Mouse (Mus musculus): ENCODE measurements around the gene Wdr1.

The Wdr1 gene

DNA sequence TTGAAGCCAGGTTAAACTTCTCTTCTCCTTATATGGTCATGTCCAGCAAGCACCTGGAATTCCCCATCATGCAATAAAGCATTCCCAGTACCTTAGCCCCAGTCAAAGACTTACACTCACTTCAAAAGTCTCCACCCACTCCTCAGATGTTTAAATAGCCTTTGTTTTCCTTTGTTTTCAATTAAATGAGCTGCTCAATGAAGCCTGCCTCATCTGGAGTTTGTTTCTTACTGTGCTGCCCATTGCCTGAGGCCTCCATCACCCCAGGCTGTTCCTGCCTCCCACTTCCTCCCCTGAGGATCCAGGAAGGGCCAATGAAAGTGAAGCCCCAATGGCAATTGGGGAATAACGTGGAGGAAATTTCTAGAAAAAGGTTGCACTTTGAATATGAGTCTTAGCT is 42.2 kb downstream of the Wdr1 start:
- no peak for TF ChIP-seq GATA4 (IDR thresholded peaks at IDR 0.05; ENCODE audit: insufficient replicate concordance, low read length)

DNA sequence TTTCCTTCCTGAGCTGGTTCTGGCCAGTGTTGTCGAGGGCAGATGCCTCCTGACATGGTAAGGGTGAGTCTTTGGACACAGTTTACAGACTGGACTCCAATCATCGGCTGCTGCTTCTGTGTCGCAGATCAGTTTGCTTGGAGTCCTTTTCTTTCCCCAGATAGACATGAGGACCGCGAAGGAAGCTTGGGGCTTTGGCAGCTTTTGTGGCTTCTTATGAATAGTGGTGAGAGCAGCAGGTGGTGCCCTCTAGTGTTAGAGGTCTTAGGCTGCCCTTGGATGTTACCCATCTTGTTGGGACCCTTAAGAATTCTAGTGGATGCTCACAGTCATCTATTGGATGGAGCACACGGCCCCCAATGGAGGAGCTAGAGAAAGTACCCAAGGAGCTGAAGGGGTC is 46.8 kb downstream of the Wdr1 start:
- TF ChIP-seq GATA4 (IDR thresholded peaks at IDR 0.05; ENCODE audit: insufficient replicate concordance, low read length), result no peak

DNA sequence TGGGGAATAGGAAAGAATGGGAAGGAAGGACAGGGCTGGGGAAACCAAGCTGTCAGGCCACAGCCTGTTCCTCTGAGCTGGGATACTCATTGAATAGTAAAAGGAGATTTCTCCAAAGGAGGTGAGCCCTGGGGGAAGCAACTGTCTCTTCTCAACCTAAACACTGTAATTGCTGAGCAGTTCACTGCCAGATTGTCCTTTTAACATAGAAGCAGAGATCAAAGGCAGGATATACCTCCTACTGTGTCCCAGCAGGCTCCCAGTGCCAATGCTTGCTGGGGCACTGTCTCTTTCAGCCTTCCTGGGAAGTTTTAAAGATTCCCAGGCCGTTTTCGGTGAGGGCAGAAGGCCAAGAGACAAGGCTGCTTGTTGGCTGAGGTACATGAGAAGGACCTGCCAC is 50.0 kb downstream of the Wdr1 start:
- no peak for TF ChIP-seq GATA4 (IDR thresholded peaks at IDR 0.05; ENCODE audit: insufficient replicate concordance, low read length)

DNA sequence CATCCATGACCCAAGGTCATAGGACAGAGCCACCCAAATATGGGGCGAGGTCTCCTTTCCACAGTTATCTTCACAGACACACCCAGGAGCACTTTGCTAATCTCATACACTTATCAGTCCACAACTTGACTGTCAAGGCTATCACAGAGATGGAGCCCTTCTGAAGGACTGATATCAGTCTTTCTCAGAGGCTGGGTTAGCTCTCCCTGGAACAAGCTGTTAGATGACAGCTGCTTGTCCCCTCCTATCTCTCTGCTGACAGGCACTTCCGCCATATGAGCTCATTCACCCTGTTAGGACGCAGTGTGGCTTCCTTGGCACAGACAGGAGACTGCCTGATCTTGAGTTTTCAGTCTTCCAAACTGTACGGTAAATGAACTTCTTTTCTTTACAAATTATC is 53.5 kb downstream of the Wdr1 start:
- TF ChIP-seq GATA4 (IDR thresholded peaks at IDR 0.05; ENCODE audit: insufficient replicate concordance, low read length), result no peak

DNA sequence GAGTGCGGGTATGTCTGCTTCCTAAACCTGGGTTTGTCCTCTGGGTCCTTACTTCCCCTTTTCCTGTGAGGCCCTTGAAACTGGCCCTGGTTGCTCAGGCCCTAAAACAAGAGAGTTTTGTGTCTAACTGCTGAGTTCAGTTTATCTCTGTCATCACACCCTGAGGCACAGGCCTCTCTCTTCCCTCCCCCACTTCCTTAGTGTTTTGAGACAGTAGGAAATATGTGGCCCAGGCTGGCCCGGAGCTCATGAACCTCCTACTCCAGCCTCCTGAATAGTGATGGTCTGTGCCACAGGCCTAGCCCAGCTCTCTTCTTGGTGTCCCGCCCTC is 57.6 kb downstream of the Wdr1 start:
- no peak for TF ChIP-seq GATA4 (IDR thresholded peaks at IDR 0.05; ENCODE audit: insufficient replicate concordance, low read length)

DNA sequence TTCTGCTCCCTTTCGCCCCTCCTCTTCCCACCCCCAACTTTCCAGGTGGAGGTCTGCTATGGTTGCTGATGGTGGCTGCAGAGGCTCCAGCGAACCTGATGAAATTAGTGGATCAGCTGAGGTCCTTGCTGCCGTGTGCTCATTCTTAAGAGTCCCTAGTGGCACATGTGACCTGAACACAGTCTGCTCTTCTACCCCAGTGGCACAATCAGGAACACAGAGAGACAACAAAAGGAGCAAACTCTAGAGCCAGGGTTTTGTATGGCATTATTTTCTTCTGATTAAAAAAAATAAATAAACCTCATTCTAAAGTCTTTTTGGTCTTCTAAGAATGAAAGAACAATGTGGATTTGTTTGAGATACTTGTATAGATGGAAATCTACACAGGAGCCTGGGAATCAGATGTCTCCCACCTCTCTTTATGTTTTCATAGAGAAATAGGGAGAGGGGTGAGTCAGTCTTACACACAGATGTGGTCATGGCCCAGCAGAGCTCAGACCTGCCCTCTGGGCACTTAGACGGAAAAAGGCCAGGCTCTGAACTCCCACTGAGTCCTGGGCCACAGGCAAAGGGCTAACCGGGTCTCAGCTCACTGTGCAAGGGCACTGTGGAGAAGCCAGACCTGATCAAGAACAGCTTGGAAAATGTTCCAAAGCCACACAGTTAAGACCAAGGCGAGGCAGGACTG is 58.1 kb downstream of the Wdr1 start:
- TF ChIP-seq GATA4 (IDR thresholded peaks at IDR 0.05; ENCODE audit: insufficient replicate concordance, low read length), result no peak

DNA sequence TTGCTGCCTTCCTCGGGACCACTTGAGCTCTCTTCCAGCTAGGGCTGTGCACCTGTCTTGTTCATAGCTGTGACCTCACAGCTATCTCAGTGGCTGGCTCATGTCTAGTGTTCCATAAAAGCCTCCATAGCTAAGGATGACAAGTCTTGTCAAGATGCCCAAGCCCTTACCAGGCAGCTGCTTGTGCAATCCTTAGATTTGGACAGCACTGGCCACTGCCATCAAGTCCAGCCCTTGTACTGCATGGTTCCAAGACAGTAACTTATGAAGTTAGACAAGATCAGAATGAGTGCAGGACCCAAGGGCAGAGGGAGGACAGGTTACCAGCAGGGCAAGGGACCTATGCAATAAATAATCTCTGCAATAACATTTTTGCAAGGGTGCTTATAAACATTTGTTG is 58.9 kb downstream of the Wdr1 start:
- TF ChIP-seq GATA4 (IDR thresholded peaks at IDR 0.05; ENCODE audit: insufficient replicate concordance, low read length), result no peak

DNA sequence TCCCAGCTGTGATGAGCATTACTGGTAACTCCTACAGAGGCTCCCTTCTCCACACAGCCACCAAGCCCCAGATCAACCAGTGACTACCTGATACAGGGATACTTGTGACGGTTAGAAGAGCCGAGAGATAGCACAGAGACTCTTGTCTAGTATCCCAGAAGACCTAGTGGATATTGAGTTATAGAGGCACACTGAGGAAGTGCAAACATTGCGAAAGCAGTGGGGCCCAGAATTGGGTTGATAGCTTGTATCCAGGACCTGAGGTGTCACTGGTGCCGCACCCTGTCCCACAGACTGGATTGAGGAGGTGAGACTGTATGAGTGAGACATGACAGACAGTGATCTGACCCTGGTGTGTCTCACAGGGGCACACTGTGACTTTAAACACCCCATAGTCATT is 60.0 kb downstream of the Wdr1 start, which contains the start of gene Slc2a9:
TSS of gene Slc2a9 (minus strand) at position 152 of the 400 bp plus-strand sequence.
- TF ChIP-seq GATA4 (IDR thresholded peaks at IDR 0.05; ENCODE audit: insufficient replicate concordance, low read length), result no peak

DNA sequence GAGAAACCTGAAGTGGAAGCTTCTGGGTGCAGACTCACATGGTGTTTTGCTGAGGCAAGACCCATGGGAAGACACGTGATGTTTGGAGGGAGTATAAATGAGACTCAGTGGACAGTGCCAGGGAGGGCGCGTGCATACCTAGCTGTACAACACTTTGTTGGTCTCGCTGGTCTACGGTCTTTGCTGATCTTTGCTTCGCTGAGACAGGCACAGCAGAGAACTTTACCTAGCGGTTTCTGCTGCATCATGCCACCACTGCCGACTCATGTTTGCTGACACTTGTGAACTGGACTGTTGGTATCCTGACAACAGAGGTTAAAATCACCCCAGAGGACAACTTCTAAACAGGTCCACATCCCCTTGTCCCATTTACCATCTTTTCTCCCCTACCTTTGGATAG is 63.0 kb downstream of the Wdr1 start:
- no peak for TF ChIP-seq GATA4 (IDR thresholded peaks at IDR 0.05; ENCODE audit: insufficient replicate concordance, low read length)

DNA sequence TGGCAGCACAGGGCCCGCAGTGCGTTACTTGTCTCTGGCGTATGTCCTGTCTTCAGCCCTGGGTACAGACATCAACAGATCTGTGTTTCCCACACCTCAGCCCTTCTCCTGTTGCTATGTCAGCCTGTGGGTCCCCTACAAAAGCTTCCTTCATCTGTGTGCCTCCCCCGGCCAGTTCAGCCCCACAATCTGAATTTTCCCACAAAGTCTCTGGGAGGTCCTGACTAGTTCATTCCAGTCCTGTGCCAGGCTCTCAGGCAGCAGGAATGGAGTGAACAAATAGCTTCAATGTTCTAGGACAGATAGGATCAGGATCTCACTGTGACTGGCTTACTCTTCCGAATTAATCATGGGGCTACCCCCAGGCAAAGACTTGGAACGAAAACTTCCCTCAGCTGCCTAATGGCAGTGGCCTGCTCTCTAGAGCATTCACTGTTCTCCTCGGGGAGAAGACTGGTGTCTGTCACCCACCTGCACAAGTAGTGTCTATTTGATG is 63.7 kb downstream of the Wdr1 start:
- no peak for TF ChIP-seq GATA4 (IDR thresholded peaks at IDR 0.05; ENCODE audit: insufficient replicate concordance, low read length)

DNA sequence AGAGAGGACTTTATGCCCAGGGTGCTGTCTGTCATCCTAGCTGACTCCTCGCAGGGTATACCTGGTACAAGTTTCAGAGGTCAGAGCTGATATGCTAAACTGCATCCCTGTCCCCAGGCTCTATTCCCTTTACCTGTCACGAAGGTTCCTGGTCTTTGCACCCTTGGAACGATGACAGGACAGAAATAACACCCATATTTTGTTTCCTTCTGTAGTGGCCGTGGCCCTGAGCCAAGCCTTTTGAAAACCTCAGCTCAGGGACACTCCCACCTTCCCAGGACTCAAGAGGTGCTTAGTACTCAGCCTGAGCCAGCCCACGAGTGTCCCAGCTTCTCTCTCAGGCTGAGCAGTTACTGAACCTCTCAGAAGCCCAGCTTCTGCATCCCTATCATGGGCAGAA is 64.5 kb downstream of the Wdr1 start:
- no peak for TF ChIP-seq GATA4 (IDR thresholded peaks at IDR 0.05; ENCODE audit: insufficient replicate concordance, low read length)

DNA sequence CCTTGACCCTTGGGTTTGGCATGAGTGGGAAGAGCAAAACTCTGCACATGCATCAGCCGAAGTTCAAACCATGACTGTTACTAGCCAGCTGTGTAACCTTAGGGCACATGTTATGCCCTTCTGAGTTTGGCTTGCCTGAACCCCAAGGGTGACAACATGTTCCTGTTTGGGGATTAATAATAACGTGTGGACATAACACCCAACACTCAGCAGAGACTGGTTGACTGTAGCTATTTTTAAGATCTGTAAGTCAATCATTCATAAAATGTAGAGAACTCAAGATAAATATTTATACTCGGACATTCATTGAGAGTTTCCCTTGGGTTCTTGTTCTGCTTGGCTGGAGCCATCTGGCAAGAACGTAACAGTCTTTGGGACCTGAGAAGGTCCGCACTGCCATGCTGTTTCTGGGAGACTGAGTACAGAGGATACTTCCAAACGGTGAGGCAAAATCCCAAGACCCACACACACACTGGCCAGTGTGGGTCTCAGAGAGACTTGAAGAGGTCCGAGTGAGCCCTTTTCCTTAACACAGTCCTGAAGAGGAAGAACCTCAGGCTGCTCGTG is 66.4 kb downstream of the Wdr1 start:
- no peak for TF ChIP-seq GATA4 (IDR thresholded peaks at IDR 0.05; ENCODE audit: insufficient replicate concordance, low read length)

DNA sequence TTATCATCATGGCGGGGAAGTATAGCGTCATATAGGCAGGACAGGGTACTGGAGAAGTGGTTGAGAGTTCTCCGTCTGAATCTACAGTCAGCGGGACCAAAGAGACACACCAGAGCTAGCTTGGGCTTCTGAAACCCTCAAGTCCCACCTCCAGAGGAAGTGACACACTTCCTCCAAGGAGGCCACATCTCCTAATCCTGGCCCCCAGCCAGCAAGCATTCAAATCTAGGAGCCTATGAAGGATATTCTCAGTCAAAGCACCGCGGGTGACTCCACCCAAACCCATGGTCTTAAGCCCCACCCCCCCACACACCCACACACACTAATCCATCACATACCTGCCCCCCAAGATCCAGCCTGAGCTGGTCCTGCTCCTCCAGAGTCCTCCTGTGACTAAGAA is 69.1 kb downstream of the Wdr1 start:
- no peak for TF ChIP-seq GATA4 (IDR thresholded peaks at IDR 0.05; ENCODE audit: insufficient replicate concordance, low read length)

DNA sequence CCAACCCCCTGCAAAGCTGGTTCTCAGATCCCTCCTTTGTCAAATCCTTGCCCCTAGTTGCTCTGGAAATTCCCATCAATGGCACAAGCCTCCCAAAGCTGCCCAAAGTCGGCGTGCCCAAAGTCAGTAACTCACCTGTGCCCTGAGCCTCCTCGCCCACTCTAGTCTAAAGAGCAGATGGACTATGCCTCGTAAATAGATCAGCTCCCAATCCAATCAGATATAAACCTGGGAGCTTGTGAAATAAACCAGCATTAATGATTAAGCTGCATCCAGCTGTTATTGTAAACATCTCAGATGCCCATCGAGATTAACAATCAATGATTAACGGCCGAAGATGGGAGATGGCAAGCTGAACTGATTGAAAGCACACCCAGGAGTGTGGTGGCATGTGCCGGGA is 71.3 kb downstream of the Wdr1 start:
- TF ChIP-seq GATA4 (IDR thresholded peaks at IDR 0.05; ENCODE audit: insufficient replicate concordance, low read length), result peak; percentile 93

DNA sequence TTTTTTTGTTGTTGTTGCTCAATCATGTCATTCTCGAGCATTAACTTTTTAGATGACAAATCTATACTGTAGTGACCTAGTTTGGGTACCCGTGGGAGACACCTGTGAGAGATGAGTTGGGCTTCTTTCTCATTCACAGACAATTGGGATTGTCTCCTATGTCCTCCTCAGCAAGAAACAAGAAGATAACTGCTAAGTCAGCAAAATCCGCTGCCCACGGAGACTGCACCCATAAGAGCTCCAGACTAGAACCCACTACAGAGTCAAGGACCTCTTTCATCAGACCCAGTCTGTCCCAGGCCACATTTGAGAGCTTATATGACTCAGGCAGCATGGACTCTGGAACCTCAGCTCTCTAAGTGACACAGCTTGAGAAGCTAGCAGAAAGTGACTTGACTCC is 73.3 kb downstream of the Wdr1 start:
- TF ChIP-seq GATA4 (IDR thresholded peaks at IDR 0.05; ENCODE audit: insufficient replicate concordance, low read length), result no peak

DNA sequence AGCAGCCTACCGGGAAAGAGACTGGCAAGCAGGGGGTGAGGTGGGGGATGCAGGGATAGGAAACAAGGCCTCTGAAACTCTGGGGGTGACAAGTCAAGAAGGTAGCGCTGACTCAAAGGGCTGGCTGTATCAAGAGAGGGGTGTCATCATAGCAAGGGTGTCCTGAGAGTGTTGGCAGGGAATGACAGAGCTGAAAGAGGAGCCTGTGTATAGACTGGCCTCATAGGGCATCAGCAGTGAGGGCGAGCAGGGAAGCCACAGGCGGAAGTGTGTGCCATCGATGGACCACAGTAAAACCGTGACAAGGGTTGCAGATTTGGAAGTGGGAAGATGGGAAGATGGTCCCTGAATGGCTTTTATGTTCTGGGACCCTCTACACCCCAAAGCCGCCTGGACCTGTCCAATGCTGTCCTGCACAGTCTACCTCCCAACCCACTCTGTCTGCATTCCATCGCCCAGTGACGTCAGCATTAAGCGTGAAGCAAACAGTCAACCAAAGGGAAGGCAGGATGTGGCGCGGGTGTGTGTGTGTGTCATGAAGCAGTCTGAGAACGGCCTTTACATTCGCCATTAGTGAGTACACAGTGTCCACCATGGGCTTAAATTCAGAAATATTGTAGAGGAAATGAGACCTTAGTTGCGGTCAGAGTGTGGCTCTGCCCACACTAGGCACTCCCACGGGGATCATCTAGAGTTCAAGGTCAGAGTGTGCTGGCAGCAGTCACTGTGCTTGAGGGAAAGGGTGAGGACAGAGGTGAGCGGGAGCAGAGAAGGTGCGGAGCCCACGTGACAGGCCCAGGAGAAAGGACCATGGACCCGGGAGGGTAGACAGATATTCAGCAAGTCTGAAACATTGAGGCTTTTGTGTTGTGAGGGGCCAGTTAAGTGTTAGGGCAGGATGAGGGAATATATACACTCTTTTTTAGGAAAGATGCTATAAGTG is 74.1 kb downstream of the Wdr1 start:
- no peak for TF ChIP-seq GATA4 (IDR thresholded peaks at IDR 0.05; ENCODE audit: insufficient replicate concordance, low read length)

Data from liver, adult (tissue).